Mouse (Mus musculus): ENCODE measurements around the gene Dnajc2.

Gene Dnajc2

DNA sequence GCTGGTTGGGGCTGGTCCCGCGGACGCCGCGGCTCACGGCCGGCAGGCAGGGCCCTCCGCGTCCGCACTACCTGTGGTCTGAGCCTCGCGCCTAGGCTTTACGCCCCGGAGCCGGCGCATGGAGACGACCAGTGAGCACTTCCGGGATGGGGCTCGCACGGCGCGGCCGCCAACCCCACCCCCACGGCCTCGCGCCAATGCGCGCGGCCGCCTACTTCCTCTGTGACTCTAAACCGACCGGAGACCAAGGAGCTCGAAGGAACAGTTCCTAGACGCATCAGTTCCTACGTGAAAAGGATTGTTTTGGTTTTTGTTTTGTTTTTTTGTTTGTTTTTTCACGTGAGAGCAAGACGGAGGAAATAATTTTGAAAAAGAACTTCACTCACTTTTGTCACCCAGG is at the start of gene Dnajc2, which contains the start of gene Psmc2:
Dnajc2 (minus strand) TSS at position 199 of the 400 bp plus-strand sequence.
Psmc2 (plus strand) TSS at position 231 of the 400 bp plus-strand sequence.
- DNase-seq (ENCODE audit: low read depth, low spot score) = peak; percentile 94

DNA sequence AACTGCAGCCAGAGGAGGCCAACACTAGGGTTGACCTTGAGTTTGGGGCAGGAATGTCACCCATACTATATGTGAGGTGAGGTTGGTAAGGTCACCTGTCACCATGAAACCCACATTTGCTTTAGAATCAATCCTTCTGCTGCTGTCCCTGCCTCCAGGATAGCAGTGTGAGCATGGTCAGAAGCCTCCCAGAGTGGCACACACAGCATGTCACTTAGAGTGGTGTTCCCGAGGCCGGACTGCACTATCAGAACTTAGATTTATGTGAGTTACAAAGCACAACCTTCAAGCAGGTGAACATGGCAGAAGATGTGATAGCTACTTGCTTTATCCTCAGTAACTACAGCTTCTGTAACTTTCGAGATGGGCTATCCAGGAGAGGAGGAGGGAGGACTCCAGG is 46.7 kb upstream of the Dnajc2 start:
- no peak for DNase-seq (ENCODE audit: low read depth, low spot score)

DNA sequence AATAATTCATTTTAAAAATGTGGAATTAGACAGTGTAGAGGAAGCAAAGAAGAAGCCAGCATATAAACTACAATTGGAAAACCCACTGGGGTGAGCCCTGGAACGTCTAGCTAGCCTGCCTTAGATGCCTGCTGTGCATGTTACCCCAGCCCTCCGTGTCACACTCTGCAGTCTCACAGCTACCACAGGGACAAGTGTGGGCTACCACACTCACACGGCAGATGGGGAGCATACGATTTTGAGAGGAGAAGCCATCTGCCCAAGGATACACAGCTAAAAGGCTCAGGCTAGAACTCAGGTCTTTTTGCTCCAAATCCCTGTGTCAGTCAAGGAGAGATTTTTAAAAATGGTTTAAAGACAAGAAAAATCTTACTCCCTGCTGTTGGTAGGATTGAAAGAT is 43.8 kb upstream of the Dnajc2 start:
- no peak for DNase-seq (ENCODE audit: low read depth, low spot score)

DNA sequence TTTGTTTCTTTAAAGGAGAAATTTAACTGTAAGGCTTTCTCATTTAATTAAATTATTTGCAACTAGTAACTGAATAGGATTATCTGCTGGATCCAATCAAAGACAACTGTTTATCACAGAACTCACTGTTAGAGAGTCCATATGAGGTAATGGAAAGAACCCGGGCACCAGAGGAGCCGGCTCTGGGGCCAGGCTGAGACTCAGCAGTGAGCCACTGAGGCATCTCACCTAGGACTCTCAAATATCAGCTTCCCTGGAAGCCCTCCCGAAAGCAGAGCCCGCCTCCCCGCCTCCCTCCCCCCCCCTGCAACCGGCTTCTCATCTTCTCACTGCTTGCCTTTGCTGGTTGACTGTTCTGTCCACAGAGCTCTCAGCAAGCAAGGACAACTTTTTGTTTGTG is 42.6 kb upstream of the Dnajc2 start:
- no peak for DNase-seq (ENCODE audit: low read depth, low spot score)

DNA sequence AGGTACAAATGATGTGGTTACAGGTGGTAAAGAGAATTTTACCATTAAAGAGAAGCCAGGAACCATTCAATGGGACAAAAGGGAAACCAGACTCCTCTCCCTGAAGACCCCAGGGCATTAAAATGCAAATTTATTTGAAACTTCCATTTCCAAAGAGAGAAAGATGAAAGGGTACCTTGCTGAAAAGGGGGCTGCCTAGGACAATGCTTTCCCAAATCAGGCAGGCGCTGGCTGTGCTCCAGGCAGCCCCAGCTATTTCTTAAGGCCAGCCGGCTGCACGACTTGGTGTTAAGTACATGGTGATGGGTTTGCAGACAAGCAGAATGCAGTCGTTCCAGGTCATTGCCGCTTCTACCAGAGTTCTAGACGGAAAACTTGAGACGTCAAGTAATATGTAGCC is 41.3 kb upstream of the Dnajc2 start:
- peak; percentile 88 for DNase-seq (ENCODE audit: low read depth, low spot score)

DNA sequence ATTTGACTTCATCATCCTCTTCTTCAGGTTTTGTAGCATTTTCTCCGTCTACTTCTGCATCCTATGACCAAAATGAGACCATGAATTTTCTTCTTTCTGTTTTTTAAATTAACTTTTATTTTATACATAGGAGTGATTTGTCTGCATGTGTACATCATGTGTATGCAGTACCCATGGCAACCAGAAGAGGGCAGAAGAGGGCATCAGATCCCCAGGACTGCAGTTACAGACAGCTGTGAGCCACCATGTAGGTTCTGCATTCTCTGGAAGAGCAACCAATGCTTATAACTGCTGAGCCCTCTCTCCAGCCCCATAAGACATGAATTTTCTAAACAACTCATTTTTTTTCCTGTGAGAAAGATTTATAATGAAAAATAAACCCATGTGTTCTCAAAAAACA is 28.9 kb upstream of the Dnajc2 start:
- peak; percentile 67 for DNase-seq (ENCODE audit: low read depth, low spot score)

DNA sequence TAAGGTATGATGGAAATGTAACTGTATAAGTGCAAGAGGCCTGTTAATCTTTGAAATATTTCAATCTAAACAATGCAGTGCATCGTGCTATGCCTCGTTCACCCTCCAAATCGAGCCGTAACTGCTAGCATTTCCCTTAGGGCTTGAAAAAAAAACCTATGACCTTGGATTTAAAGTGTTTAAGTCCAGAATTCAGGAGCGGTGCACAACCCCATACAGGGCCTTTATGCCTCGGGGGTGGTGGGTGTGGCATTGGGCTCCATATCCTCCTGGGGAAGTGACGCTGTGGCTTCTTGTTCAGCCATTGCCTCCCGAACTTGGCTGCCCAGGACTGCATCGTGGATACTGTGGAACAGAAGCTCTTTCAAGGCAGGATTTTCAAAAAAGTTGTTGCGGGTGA is 25.9 kb upstream of the Dnajc2 start:
- peak; percentile 85 for DNase-seq (ENCODE audit: low read depth, low spot score)

DNA sequence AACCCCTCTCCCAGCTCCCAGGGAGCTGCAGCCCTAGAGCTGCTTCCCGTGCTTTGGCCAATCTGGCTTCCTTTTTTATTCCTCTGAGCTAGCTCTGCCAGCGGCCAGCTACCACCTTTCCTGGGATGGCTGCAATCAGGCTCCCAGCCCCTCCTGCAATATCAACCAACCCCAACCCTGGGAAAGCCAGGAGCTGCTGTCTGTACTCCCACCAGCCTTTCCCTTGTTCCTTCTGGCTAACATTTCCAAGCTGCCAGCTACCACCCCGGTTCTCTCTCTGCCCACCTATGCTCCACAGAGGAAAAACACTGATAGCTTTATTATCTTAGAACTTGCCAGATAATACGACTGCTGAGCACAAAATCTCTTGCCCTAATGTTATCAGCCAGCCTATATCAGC is 19.8 kb upstream of the Dnajc2 start:
- DNase-seq (ENCODE audit: low read depth, low spot score) = no peak

DNA sequence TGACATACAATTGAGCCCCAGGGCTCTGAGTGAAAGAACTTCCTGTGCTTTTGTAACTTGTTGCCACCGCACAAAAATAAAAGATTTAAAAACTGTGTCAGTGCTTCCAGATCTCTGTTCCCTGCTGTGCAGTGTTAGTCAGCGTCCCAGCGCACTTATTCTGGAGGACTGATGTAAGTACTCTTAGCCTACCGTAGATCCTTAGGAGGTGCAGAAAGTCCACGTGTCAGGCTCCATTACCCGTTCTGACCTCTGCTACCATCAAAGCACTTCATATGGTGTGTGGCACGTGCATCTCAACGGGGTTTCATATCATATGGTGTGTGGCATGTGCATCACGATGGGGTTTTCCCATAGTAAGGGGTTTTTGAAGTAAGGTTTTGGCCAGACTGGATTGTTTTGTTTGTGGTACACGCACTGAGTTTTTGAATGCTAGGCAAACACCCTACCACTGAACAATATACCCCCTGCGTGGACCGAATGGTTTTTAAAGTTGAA is 18.7 kb upstream of the Dnajc2 start:
- peak; percentile 61 for DNase-seq (ENCODE audit: low read depth, low spot score)

DNA sequence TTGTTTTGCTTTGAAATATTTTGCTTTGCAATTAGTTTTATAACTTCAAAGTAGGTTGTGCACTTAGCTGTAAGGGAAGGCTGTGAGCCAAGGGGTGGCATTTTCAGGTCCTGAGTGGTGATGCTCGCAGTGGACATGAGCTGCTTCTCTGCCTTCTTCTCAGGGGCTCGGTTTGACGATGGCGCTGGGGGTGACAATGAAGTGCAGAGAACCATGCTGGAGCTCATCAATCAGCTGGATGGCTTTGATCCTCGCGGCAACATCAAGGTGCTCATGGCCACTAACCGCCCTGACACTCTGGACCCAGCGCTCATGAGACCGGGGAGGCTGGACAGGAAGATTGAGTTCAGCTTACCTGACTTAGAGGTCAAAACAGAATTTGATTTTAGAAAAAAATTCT is 17.9 kb upstream of the Dnajc2 start:
- DNase-seq (ENCODE audit: low read depth, low spot score) = no peak

DNA sequence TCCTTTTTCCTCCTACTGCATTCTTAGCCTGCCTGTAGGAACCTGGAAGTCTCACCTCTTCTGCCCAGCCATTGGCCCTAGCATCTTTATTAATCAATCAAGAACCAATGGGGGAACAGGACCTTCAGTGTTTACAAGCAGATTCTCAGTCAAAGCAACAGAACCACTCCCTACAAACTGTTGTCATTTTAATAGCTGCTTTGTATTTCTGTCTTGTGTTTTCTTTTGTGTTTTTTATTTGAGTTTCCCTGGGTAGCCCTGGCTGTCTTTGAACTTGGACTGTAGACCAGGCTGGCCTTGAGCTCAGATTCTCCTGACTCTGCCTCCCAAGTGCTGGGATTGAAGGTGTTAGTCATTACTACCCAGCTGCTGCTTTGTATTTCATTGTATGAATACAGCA is 7.1 kb upstream of the Dnajc2 start:
- peak; percentile 96 for DNase-seq (ENCODE audit: low read depth, low spot score)

DNA sequence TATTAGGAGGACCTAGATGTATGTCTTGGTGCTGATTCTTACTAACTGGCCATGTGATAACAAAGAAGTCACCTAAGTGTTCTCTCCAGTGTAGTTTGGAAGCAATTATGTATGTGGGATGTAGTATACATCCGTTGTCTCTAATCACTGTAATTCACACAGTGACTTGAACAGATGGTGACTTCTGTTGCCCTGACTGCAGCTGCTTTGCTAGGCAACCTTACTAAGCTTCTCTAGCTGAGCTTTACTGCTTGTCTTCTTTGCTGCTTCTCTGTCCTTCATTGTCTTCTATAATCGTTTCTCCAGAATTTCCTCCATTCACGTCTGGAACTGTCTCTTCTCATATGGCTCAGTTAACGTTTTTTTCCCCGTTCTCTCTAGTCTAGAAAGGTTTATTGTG is 4.0 kb upstream of the Dnajc2 start:
- no peak for DNase-seq (ENCODE audit: low read depth, low spot score)

DNA sequence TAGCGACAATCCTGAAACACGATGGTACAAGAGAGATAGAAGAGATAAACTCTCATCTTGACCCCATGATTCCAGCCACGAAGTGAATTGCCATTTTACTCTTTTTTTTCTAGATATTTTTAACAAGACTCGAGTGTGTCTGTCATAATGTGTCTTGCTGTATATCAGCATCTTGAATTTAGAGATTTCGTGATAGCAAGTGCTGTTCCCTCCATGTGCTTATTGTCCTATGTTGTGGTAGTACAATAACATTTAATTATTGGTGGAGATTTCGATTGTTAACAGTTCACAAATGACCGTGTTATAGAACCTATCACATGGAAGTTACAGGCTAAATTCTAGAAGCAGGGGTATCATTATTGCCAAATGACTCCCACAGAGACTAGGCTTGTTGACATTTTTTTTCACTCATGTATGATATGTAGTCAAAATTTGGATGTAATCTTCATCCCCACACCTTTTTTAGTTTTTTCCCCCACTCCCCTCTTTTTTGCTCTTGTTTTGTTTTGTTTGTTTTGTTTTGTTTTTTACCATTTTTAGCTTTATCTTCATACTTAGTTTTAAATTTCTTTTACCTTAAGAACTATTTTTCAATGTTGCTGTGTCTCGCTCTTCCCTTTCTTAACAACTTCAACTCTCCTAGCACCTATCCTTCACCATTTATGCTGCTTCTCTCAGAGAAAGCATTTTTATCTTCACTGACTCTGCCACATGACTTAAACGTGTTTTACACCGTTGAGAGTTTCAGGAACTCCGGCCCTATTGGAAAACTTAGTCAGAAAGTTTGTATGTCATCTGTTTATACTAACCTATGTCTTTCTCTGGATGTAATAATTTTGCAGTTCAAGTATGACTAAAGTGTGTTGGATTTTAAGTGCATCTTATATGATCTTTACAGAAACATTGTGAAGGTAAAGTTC is 2.4 kb upstream of the Dnajc2 start:
- DNase-seq (ENCODE audit: low read depth, low spot score) = no peak

DNA sequence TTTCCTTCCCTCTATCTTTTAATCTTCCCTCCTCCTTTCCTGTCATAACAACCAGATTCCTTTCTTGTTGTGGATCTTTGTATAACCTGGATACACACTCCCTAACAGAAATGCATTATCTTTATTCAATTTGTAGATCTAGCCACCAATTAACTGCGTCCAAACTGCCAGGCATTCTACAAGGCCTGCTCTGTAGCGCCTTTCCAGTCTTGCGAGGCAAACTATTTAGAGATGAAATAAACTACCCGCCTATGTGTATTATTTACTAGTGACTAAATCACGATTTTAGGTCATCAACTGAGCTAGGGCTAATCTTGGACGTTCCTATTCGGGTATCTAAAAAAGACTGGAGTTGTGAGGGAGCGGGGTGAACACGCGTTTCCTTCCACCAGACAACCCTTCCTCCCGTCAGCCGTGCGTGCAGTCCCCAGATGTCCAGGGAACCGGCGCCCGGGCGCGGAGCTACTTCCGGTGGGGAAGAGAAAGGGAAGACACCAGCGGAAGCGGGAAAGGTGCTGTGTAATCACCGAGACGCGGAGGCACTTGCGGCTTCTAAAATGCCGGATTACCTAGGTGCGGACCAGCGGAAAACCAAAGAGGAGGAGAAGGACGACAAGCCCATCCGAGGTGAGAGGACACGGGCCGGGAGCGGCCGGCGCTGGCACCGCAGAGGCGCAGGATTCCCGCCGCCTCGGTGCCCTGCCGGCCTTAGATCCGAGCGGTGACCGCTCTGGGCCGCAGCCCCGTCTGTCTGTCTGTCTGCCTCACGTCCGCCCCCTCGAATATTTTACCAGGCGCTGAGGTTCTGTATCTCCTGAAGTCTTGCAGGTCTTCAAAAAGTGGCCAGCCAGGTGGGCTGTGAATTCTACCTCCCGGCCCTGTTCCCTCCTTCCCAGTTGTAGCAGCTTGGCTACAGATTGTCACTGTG is 1.5 kb upstream of the Dnajc2 start:
- DNase-seq (ENCODE audit: low read depth, low spot score) = peak; percentile 96

DNA sequence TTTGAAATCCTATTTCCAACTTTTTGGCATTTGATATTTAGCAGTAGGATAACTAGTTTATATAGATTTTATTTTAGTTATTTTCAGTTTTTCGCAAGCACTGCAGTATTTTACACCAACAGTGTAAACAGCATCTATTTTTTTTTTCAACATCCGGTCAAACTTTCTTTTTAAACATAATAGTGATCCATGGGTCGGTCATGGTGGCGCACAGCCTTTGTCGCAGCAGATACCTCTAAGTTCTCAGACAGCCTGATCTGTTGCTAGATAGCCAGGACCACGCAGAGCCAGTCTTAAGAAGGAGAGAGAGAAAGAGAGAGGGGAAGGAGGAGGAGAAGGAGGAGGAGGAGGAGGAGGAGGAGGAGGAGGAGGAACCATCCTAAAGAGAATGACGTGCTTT is 725 bp upstream of the Dnajc2 start:
- DNase-seq (ENCODE audit: low read depth, low spot score) = no peak

DNA sequence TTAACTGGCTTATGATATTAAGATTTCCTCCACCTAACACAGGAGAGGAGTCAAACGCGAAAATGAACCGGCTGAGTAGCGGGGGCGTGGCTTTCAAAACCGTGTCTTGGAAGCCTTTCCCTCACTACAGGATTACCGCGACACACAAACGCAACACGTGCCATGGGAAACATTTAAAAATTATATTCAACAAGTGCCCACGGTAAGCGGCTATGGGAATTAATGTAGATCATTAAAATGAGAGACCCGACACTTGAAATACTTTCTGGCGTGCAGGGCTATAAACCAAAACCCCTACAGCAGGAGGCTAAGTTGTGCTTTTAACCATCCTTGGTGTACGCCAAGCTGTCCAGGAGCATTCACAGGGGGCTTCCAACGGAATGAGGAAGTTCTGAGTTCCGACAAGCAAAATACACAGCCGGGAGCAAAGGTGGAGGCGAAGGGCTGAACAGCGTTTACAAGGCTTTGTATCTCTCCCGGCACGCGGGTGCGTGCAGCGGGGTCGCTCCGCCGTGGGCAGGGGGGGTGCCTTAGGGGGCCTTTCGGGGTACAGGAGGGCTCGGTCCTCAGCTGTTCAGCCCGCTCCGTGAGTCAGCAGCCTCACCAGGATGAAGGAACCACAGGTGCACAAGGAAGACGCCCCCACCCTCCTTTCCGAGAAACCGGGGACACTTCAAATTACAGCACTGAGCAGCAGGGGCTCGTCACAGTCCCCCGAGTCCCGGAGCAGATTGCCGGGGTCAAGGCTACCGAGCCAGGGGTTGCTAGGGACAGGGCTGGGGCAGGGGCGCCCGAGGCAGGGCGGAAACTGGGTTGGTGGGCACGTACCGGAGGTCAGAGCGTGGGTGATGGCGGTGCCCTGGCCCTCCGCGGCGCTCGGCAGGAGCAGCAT is 644 bp downstream of the Dnajc2 start:
- DNase-seq (ENCODE audit: low read depth, low spot score) = peak; percentile 64

DNA sequence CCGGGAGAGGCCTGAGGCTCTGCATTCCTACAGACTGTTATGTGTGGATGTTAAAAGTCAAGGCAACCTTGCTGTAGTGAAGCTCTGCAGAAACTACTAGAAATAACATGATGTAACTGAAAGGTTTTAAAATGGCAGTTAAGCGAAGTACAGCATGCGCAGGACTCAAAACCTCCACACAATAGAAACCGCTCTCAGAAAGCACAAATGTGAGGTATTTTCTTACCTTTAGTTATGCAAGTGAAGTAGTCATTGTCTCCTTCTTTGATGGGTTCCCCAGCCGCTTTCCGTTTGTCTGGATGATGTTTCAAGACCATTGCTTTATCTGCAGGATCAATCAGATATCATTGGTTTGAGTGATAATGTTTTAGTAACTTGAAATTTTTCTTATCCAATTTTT is 8.6 kb downstream of the Dnajc2 start:
- peak; percentile 61 for DNase-seq (ENCODE audit: low read depth, low spot score)

DNA sequence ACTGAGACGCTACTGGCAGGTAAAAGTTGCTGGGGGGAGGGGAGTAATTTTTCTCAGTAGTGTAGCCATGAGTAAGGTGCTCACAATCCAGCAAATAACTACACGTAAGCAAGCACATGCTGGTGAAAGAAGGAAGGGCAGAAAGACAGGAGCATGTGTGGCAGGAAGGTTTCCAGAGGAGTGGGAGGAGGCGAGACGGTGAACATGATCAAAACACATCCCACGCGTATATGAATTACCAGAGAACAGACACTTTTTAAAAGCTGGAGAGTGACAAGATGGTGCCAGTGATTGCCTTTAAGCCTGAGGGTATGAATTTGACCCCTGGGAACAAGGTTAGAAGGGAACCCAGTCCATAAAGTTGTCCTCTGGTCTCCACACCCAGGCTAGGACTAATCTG is 15.2 kb downstream of the Dnajc2 start:
- DNase-seq (ENCODE audit: low read depth, low spot score) = no peak

DNA sequence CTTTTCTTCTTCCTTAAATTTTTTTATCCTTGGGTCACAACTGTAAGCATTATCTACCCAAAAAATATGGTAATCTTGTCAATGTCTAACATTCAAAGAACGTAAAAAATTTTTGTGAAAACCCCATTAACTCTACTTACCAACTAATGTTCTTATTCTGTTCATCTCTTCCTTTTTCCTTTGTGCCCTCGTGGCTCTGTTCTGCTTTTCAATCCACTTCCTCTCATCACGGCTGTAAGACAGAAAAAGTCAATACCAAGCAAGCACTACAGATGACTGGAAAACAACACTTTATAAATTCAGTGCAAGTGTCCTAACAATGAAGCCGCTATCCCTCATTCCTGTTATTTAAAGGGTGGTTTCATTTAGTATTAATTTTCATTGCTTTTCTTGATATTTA is 16.5 kb downstream of the Dnajc2 start:
- no peak for DNase-seq (ENCODE audit: low read depth, low spot score)

DNA sequence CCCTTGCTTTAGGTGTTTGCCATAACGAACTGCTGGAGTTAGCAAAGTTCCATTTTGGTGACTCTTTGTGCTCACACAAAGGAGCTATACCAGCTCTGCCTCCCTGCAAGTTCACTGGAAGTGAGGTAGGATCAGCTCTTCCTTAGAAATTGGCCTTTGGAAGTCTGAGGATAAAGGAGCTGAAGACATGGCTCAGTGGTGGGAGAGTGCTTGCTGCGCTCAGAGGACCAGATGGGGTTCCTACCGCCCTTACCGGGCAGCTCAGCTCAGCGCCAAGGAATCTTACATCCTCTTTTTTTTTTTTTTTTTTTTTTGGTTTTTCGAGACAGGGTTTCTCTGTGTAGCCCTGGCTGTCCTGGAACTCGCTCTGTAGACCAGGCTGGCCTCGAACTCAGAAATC is 39.1 kb downstream of the Dnajc2 start:
- DNase-seq (ENCODE audit: low read depth, low spot score) = no peak

DNA sequence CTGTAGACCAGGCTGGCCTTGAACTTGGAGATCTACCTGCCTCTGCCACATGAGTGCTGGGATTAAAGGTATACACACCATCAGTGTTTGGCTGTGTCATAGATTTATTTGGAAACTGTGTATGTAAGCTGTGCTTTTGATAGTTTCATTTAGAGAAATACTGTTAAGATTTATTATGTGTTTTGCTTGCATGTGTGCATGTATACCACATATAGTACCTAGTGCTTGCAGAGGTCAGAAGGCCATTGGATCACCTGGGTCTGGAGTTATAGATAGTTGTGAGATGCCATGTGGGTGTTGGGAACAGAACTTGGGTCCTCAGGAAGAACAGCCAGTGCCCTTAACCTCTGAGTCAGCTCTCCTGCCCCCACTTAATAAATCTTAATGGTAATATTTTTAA is 40.4 kb downstream of the Dnajc2 start:
- DNase-seq (ENCODE audit: low read depth, low spot score) = no peak

Measured in R1 (cell line).